Mouse (Mus musculus): ENCODE data around the gene Secisbp2. TPM values are rescaled to one million over a fixed set of nuclear protein-coding genes. Genes with fewer than 3 reads are reported as not detected.

Gene Secisbp2
- polyA plus RNA-seq, 2 experiments from 2014 or later, result 39.3 to 46.0 TPM

DNA sequence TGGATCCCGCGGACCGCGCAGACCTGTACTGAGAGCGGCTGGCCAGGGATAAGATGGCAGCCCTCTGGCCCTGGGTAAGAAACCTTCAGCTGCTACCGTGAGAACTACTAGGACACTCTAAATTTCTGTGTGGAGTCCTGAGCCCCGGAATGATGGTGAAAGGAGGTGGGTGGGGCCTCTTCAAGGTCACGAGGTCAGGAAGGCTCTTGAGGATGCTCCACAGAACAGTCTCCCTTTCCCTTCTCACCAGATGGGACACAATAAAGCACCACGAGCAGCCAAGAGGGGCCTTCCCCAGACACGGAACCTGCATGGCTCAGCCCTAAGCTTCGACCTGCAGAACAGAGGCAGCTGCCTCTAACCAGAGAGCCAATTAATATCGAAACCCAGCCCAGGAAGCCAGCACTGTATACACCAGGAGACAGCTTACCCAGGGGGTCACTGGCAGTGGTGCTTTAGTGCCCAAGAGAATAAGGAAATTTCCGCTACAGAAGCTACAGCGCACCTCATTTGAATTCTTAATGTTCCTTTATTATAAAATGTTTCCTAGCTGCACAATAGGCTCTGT, 80.7 kb downstream of the Secisbp2 start:
- peak; percentile 62 for ATAC-seq

Other genes starting within 250 kb of the Secisbp2 start
- not detected for gene S1pr3, start 243.1 kb upstream of the Secisbp2 start, polyA plus RNA-seq (2017; shearing (Covaris generic))
- not detected for gene Shc3, start 82.3 kb upstream of the Secisbp2 start, polyA plus RNA-seq (2017; shearing (Covaris generic))
- gene Cks2, start 6.5 kb upstream of the Secisbp2 start, polyA plus RNA-seq (2017; shearing (Covaris generic)), result 10 to 100 TPM; 31.7 to 37.2 TPM
- gene Sema4d, start 142.1 kb downstream of the Secisbp2 start, polyA plus RNA-seq (2017; shearing (Covaris generic)), result 100 to 1,000 TPM; 122 to 152 TPM
- gene Gadd45g, start 195.0 kb downstream of the Secisbp2 start, polyA plus RNA-seq (2017; shearing (Covaris generic)), result 10 to 100 TPM; 13.0 to 18.1 TPM

Data from CD4-positive, CD25-positive, alpha-beta regulatory T cell, adult 4 months (primary cell).